Mouse (Mus musculus) forebrain, embryonic 16.5 days (tissue): Measurements from ENCODE around the gene Ube2d1. TPM values are rescaled to one million over a fixed set of nuclear protein-coding genes. Genes with fewer than 3 reads are reported as not detected.

Experiments used
- ATAC-seq: fragments of 200-750 bp; cut with Nextera tagmentation; 2 replicates; pipeline ENCODE4 v1.8.0; 2017; ENCODE audit warnings: mild to moderate bottlenecking, moderate library complexity
- H3K27ac ChIP-seq: fragments of 300-500 bp; sonication (generic); 2 replicates; pipeline ENCODE4 v1.5.1; 2014; ENCODE audit warnings: low read length, control low read depth
- H3K27me3 ChIP-seq: fragments of 300-500 bp; sonication (generic); replicated peaks from 2 replicates; pipeline ENCODE4 v1.6.1; 2014; ENCODE audit warnings: low read length; ENCODE audit not compliant: control insufficient read depth, insufficient read depth
- H3K36me3 ChIP-seq: fragments of 300-500 bp; sonication (generic); 2 replicates; pipeline ENCODE4 v1.6.1; 2014; ENCODE audit not compliant: control insufficient read depth, insufficient read depth
- H3K4me1 ChIP-seq: fragments of 300-500 bp; sonication (generic); replicated peaks from 2 replicates; pipeline ENCODE4 v1.6.1; 2014; ENCODE audit warnings: low read length; ENCODE audit not compliant: control insufficient read depth, insufficient read depth
- H3K4me2 ChIP-seq: fragments of 300-500 bp; sonication (generic); 2 replicates; pipeline ENCODE4 v1.6.1; 2014; ENCODE audit warnings: mild to moderate bottlenecking, low read length, control low read depth
- H3K4me3 ChIP-seq: fragments of 300-500 bp; sonication (generic); replicated peaks from 2 replicates; pipeline ENCODE4 v1.5.1; 2014; ENCODE audit warnings: mild to moderate bottlenecking, low read length, control low read depth
- H3K9ac ChIP-seq: fragments of 300-500 bp; sonication (generic); replicated peaks from 2 replicates; pipeline ENCODE4 v1.6.1; 2014; ENCODE audit warnings: low read depth, low read length, control low read depth
- H3K9me3 ChIP-seq: fragments of 300-500 bp; sonication (generic); 2 replicates; pipeline ENCODE4 v1.6.1; 2016; ENCODE audit warnings: low read length; ENCODE audit not compliant: control insufficient read depth
- WGBS: fragments of 180-500 bp; shearing (Covaris S2); extraction: QIAGEN DNeasy Blood & Tissue Kit; methylation state at CpG from one replicate; pipeline ENCODE4 v1.1.7; 2014; 5-methylcytosine and 5-hydroxymethylcytosine counted together
- polyA plus RNA-seq: library from polyadenylated mRNA; unstranded; fragments of >200 nt; fragmentation: Nextera tagmentation; extraction: Ambion mirVana; gene quantifications from 2 replicates; pipeline ENCODE4 v1.2.1, GENCODE M21; 2015

The Ube2d1 gene
- polyA plus RNA-seq, 1 experiment from 2014 or later: 186 TPM

DNA sequence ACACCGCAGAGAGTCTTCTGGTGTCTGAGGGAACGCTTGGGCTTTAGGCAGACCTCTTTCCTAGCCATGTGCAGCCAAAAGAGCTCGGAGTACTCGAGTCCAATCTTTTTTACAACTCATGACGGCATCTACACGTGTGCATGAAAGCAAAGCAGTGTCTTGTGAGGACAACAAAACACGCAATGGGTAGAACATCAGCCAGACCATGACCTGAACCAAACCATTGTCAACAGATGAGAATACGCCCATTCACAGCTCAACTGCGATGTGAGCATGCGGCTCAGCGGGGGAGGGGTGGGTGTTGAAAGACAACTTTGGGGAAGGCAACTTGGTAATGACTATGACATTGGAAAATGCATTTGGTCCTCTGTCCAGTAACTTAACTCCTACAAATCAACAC, 17.6 kb downstream of the Ube2d1 start:
- Histone ChIP-seq H3K27ac (no peak overlapping the region), H3K4me2 (no peak overlapping the region), H3K27me3 (no peaks in the 10 kb centered on the region), H3K9ac (no peak overlapping the region), H3K4me3 (no peak overlapping the region), H3K4me1 (peaks cover 23% of the 10 kb centered on the region), H3K9me3 (no peaks in the 10 kb centered on the region), H3K36me3 (no peaks in the 10 kb centered on the region)
- 89% methylated on average over 11 of the region's 11 CpGs for WGBS
- ATAC-seq: no peak

- Histone ChIP-seq H3K9ac (no peak overlapping the region), H3K27me3 (no peaks in the 10 kb centered on the region), H3K4me2 (no peak overlapping the region), H3K4me1 (peaks cover 17% of the 10 kb centered on the region), H3K9me3 (no peaks in the 10 kb centered on the region), H3K4me3 (no peak overlapping the region), H3K36me3 (no peaks in the 10 kb centered on the region), H3K27ac (no peak overlapping the region)
- no peak for ATAC-seq
- WGBS: 77% methylated on average over 4 of the region's 4 CpGs
Observed at GRCm38 (mm10) chr10:71265067-71265466, 20.0 kb downstream of the Ube2d1 start.

DNA sequence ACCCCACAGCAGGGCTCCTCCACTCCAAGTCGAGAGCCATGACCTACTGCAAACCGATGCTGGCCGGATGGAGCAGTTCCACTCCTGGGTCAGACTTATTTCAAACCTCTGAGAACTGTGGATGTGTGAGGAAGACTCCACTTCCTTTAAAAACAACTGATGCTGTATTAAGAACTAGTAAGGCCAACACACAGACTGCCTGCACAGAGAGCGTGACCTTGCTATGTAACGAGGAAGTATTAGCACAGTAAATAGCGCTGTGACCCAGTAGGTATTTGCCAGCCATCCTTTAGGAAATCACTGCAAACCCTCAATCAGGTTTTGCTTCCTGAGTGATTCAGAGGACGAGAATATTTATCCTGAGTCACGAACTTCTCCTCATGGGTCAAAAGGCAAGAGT, 23.4 kb downstream of the Ube2d1 start:
- H3K9me3 ChIP-seq: no peaks in the 10 kb centered on the region
- H3K36me3 ChIP-seq: peaks cover 13% of the 10 kb centered on the region
- H3K4me2 ChIP-seq: no peak overlapping the region
- H3K4me1 ChIP-seq: peaks cover 17% of the 10 kb centered on the region
- no peak overlapping the region for H3K9ac ChIP-seq
- H3K27me3 ChIP-seq: no peaks in the 10 kb centered on the region
- no peak overlapping the region for H3K4me3 ChIP-seq
- 82% methylated on average over 8 of the region's 8 CpGs for WGBS
- no peak overlapping the region for H3K27ac ChIP-seq
- no peak for ATAC-seq

DNA sequence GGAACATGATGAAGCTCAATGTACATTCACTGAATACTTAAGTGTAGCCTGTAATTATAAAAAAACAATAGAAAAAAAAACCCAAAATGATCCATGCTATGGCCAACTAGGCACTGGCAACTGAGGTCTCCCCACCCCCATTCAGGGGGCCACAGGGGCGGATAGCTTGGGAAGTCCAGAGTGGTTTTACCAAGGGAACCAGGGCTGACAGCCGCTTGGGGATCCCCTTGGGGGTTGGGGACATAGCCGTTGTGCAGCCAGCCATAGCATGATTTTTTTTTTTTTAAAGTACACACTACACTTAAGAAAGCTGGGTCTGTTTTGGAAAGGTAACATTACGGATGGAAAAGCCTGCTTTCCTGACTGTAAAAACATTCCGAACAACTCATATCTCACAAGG, 26.1 kb downstream of the Ube2d1 start:
- H3K36me3 ChIP-seq: peaks cover 24% of the 10 kb centered on the region
- WGBS: 87% methylated on average over 5 of the region's 5 CpGs
- no peaks in the 10 kb centered on the region for H3K27me3 ChIP-seq
- 0 out of 2 replicates have a peak, but pooled peaks cover 2% of the 10 kb centered on the region for H3K4me1 ChIP-seq
- no peak overlapping the region for H3K4me3 ChIP-seq
- no peaks in the 10 kb centered on the region for H3K9me3 ChIP-seq
- ATAC-seq: no peak
- no peak overlapping the region for H3K9ac ChIP-seq
- H3K4me2 ChIP-seq: no peak overlapping the region
- H3K27ac ChIP-seq: no peak overlapping the region

- H3K9me3 ChIP-seq: no peaks in the 10 kb centered on the region
- no peak overlapping the region for H3K9ac ChIP-seq
- peaks cover 24% of the 10 kb centered on the region for H3K36me3 ChIP-seq
- no peaks in the 10 kb centered on the region for H3K27me3 ChIP-seq
- H3K27ac ChIP-seq: no peak overlapping the region
- no peak overlapping the region for H3K4me3 ChIP-seq
- 91% methylated on average over 8 of the region's 8 CpGs for WGBS
- H3K4me1 ChIP-seq: no peaks in the 10 kb centered on the region
- ATAC-seq: no peak
- H3K4me2 ChIP-seq: no peak overlapping the region
Observed at GRCm38 (mm10) chr10:71258516-71258915, 26.5 kb downstream of the Ube2d1 start.

DNA sequence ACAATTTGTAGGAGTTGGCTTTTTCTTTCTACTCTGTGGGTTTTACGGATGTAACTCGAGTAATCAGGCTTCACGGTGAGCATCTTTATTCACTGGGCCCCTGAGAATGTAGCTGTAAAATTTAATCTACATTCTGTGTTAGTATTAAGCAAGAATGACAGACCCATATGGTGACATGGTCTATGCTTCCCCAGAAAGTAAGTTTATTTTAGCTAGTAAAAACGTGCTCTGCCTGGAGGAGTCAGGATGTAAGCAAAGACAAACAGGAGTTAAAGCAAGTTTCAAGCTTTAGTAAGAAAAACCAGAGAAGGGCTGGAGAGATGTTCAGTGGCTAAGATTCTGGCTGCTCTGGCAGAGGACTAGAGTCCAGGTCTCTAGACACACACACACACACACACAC, 31.9 kb downstream of the Ube2d1 start:
- no peaks in the 10 kb centered on the region for H3K4me1 ChIP-seq
- H3K9me3 ChIP-seq: no peaks in the 10 kb centered on the region
- H3K27ac ChIP-seq: no peak overlapping the region
- H3K4me3 ChIP-seq: no peak overlapping the region
- H3K4me2 ChIP-seq: no peak overlapping the region
- ATAC-seq: no peak
- no peak overlapping the region for H3K9ac ChIP-seq
- 81% methylated on average over 4 of the region's 4 CpGs for WGBS
- H3K27me3 ChIP-seq: no peaks in the 10 kb centered on the region
- H3K36me3 ChIP-seq: peaks cover 15% of the 10 kb centered on the region

GRCm38 (mm10) chr10:71252421-71252820, 32.6 kb downstream of the Ube2d1 start:
- 82% methylated on average over 5 of the region's 5 CpGs for WGBS
- Histone ChIP-seq H3K9me3 (no peaks in the 10 kb centered on the region), H3K27me3 (no peaks in the 10 kb centered on the region), H3K27ac (no peak overlapping the region), H3K36me3 (peaks cover 15% of the 10 kb centered on the region), H3K9ac (no peak overlapping the region), H3K4me1 (no peaks in the 10 kb centered on the region), H3K4me2 (no peak overlapping the region), H3K4me3 (no peak overlapping the region)
- no peak for ATAC-seq

DNA sequence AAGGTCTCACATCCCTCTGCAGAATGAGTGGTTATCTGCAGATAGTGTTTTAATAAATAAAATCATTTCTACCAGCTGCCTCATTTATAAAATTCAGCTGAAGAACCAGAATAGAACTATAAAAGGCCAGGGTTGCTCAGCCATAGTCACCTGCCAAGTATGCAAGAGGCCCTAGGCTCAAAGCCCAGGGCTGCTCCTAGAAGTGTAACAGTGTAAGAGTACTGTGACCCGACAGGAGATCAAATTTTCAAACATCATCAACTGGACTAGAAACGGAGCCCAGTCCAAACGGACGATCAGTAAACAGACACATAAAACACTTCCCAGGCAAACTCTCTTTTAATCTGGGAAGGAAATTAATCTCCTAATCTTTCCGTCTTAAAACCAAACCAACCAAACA, 33.2 kb downstream of the Ube2d1 start:
- no peak overlapping the region for H3K4me3 ChIP-seq
- H3K9ac ChIP-seq: no peak overlapping the region
- ATAC-seq: no peak
- no peak overlapping the region for H3K27ac ChIP-seq
- no peak overlapping the region for H3K4me2 ChIP-seq
- H3K9me3 ChIP-seq: no peaks in the 10 kb centered on the region
- H3K27me3 ChIP-seq: no peaks in the 10 kb centered on the region
- H3K4me1 ChIP-seq: no peaks in the 10 kb centered on the region
- peaks cover 11% of the 10 kb centered on the region for H3K36me3 ChIP-seq
- WGBS: 91% methylated on average over 5 of the region's 5 CpGs

DNA sequence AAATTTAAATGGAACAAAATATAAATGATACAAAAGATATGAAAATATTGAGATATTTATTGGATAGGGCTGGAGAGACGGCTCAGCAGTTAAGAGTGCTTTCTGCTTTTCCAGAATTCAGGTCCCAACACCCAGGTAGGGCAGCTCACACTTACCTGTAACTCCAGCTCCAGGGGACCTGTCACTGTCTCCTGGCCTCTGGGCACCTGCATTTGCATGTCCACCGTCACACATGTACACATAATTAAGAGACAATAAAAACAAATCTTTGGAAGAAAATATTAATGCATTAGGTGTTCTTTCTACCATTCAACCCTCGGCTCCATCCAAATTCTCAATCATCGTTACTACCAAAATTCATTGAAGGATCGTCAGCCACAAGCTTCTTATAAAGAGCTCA, 33.8 kb downstream of the Ube2d1 start:
- 86% methylated on average over 5 of the region's 5 CpGs for WGBS
- Histone ChIP-seq H3K9me3 (no peaks in the 10 kb centered on the region), H3K9ac (no peak overlapping the region), H3K4me1 (no peaks in the 10 kb centered on the region), H3K36me3 (peaks cover 9% of the 10 kb centered on the region), H3K4me3 (no peak overlapping the region), H3K4me2 (no peak overlapping the region), H3K27me3 (no peaks in the 10 kb centered on the region), H3K27ac (no peak overlapping the region)
- no peak for ATAC-seq

DNA sequence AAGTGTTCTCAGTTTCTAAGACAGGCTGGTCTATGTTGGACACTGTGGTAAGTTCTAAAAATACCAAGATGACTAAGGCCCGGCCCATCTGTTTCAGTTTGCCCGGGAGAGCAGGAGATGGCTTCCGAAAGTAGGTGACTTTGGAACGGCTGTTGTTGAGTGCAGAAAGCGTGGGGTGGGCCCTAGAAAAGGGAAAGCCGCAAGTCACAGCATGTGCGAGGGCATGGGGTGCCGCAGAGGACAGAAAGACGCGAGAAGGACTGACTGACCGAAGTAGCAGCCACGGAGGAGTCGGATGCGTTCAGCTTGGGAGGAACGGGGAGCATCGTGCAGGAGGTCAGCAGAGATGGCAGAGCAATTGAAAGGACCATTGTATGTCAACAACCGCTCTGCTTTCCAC, 34.6 kb downstream of the Ube2d1 start:
- no peak for ATAC-seq
- Histone ChIP-seq H3K9ac (no peak overlapping the region), H3K36me3 (peaks cover 9% of the 10 kb centered on the region), H3K9me3 (no peaks in the 10 kb centered on the region), H3K4me1 (no peaks in the 10 kb centered on the region), H3K27me3 (no peaks in the 10 kb centered on the region), H3K27ac (no peak overlapping the region), H3K4me2 (no peak overlapping the region), H3K4me3 (no peak overlapping the region)
- WGBS: 87% methylated on average over 17 of the region's 17 CpGs
